Mouse (Mus musculus) stomach, embryonic 14.5 days (tissue): ENCODE results near the gene Lamb1. TPM values are rescaled to one million over a fixed set of nuclear protein-coding genes. Genes with fewer than 3 reads are reported as not detected.

Source experiments
- ATAC-seq: fragments of 200-750 bp; cut with Nextera tagmentation; 2 replicates; pipeline ENCODE4 v1.8.0; 2017; ENCODE audit warnings: low read depth, moderate TSS enrichment; ENCODE audit not compliant: insufficient number of reproducible peaks, insufficient read depth, low FRiP score
- H3K27ac ChIP-seq: fragments of 300-500 bp; sonication (generic); 2 replicates; pipeline ENCODE4 v1.5.1; 2014; ENCODE audit warnings: mild to moderate bottlenecking, low read length, moderate library complexity, mixed read lengths
- H3K27me3 ChIP-seq: fragments of 300-500 bp; sonication (generic); 2 replicates; pipeline ENCODE4 v1.6.1; 2014; ENCODE audit warnings: low read length, control low read depth, mixed read lengths; ENCODE audit not compliant: control insufficient read depth, insufficient read depth
- H3K36me3 ChIP-seq: fragments of 300-500 bp; sonication (generic); 2 replicates; pipeline ENCODE4 v1.6.1; 2014; ENCODE audit warnings: mild to moderate bottlenecking, control low read depth, low read length, moderate library complexity, mixed read lengths; ENCODE audit not compliant: control insufficient read depth, insufficient read depth
- H3K4me1 ChIP-seq: fragments of 300-500 bp; sonication (generic); 2 replicates; pipeline ENCODE4 v1.6.1; 2014; ENCODE audit warnings: low read length, control low read depth, mixed read lengths; ENCODE audit not compliant: control insufficient read depth, insufficient read depth
- H3K4me2 ChIP-seq: fragments of 300-500 bp; sonication (generic); replicated peaks from 2 replicates; pipeline ENCODE4 v1.6.1; 2014; ENCODE audit warnings: low read depth, low read length, control low read depth
- H3K4me3 ChIP-seq: fragments of 300-500 bp; sonication (generic); 2 replicates; pipeline ENCODE4 v1.5.1; 2014; ENCODE audit warnings: low read depth, low read length, control low read depth
- H3K9ac ChIP-seq: fragments of 300-500 bp; sonication (generic); replicated peaks from 2 replicates; pipeline ENCODE4 v1.6.1; 2014; ENCODE audit warnings: low read depth, mild to moderate bottlenecking, control low read depth, low read length, moderate library complexity, mixed read lengths
- H3K9me3 ChIP-seq: fragments of 300-500 bp; sonication (generic); 2 replicates; pipeline ENCODE4 v1.6.1; 2016; ENCODE audit warnings: low read depth, low read length, control low read depth; ENCODE audit not compliant: control insufficient read depth
- WGBS: fragments of 180-500 bp; shearing (Covaris S2); extraction: QIAGEN DNeasy Blood & Tissue Kit; methylation state at CpG from one replicate; pipeline ENCODE4 v1.1.7; 2014; 5-methylcytosine and 5-hydroxymethylcytosine counted together
- polyA plus RNA-seq: library from polyadenylated mRNA; unstranded; fragments of >200 nt; fragmentation: Nextera tagmentation; extraction: Ambion mirVana; gene quantifications from 2 replicates; pipeline ENCODE4 v1.2.1, GENCODE M21; 2014

Lamb1 gene
- polyA plus RNA-seq, 1 experiment from 2014 or later, result 98.2 TPM

DNA sequence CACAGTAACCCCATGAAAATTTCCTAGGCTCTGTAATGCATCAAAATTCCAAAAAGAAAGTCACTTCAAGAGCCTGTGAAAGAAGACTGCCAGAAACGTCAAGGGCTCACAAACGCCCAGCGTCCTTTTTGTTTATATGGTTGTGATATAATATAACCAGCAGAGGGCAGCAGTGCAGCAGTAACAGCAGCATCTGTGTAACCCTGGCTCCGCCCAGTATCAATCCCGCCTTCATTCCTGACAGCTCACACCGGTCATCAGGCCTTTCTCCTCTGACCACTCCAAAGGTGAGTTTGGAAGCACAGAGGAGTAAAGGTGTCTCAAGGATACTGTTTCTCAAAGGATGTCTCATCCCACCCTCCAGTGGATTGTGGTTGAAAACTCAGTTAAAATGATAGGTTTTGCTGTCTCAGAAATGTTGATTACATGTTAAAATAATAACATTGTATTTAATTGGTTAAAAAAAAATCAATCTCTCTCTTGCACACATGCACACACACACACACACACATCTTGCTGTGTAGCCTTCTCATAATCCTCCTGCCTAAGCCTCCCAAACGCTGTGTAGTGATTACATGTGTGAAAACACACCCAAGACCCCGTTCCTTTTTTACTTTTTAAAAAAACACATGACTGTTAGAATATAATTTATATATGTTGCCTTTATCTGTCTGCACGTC, 109.7 kb downstream of the Lamb1 start:
- WGBS, result 39% methylated on average over 9 of the region's 9 CpGs
- H3K27me3 ChIP-seq, result no peaks in the 10 kb centered on the region
- no peak for ATAC-seq

DNA sequence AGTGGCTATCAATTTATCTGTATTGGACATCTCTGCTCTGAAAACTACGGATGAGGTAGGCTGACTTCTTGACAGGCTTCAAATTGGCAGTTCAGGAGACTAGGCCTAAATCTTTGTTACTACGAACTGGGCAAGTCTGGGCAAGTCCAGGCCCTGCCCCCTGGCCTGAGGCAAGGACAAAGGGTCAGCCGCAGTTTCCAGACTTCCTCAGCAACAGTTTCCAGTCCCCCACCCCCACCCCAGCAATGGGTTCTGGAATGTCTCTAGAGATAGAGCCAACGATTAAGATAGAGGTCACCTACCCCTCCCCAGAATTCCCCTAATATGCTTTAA, 110.2 kb downstream of the Lamb1 start:
- Histone ChIP-seq H3K9me3 (no peaks in the 10 kb centered on the region), H3K4me3 (no peak overlapping the region), H3K27me3 (no peaks in the 10 kb centered on the region), H3K4me2 (no peak overlapping the region), H3K36me3 (no peaks in the 10 kb centered on the region), H3K27ac (no peak overlapping the region), H3K4me1 (peaks cover 7% of the 10 kb centered on the region; the same call in 1 of the 2 replicates), H3K9ac (no peak overlapping the region)
- no peak for ATAC-seq
- WGBS, result 77% methylated on average over 4 of the region's 4 CpGs

More for the DNA sequence above, 109.7 kb downstream of the Lamb1 start:
- no peak overlapping the region for H3K9ac ChIP-seq
- H3K4me1 ChIP-seq, result peaks cover 7% of the 10 kb centered on the region; the same call in 1 of the 2 replicates
- no peak overlapping the region for H3K4me3 ChIP-seq
- H3K27ac ChIP-seq, result no peak overlapping the region
- no peaks in the 10 kb centered on the region for H3K36me3 ChIP-seq
- no peak overlapping the region for H3K4me2 ChIP-seq
- no peaks in the 10 kb centered on the region for H3K9me3 ChIP-seq

DNA sequence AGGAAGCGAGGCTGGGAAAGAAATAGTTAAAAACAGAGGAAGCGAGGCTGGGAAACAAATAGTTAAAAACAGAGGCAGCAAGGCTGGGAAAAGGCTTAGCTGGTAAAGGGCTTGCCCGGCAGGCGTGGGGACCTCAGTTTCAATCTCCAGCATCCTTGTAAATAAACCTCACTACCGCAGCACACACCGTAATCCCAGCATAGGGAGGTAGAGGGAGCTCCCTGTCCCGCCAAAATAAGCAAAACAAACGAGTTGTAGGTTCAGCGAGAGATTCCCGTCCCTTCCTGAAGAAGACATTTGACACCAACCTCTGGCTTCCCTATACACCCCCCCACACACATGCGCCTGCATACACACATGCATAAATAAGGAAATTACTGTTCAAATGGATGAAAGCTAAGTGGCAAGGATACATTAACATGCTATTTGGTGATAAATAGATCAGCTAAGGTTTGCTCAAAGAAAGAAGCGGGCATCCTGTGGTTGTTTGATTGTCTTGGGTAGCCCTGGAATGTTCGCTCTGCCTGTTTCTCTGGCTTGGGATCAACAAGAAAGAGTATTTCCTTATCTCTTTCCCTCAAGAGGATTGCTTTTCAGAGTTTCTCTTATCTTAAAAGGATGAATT, 111.4 kb downstream of the Lamb1 start:
- Histone ChIP-seq H3K4me1 (peaks cover 11% of the 10 kb centered on the region; the same call in 1 of the 2 replicates), H3K36me3 (no peaks in the 10 kb centered on the region), H3K9me3 (no peaks in the 10 kb centered on the region), H3K4me3 (peak overlapping the region; percentile 12; the same call in 1 of the 2 replicates), H3K27me3 (no peaks in the 10 kb centered on the region), H3K4me2 (peak overlapping the region; percentile 48), H3K27ac (no peak overlapping the region), H3K9ac (no peak overlapping the region)
- ATAC-seq, result 0 out of 2 replicates have a peak, but pooled peaks have one; percentile 40
- WGBS, result 9% methylated on average over 13 of the region's 13 CpGs

DNA sequence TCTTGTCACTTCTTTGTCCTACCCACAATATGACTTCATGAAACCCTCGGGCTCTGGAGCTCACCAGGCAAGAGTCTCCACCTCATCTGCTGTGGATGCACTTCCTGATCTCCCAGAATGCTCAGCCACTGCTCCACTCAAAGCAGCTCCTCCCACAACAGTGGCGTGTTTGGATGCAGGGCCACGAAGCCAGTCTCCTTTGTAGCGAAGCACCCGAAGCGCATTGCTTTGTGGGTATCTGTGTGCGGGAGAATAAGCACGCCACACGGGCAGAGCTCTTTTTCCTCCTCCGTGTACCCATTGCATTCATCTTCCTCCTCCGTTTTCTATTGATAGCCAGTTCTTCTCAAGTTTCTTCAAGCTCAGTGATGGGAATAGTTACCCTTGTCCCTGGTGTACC, 112.2 kb downstream of the Lamb1 start:
- H3K27ac ChIP-seq, result no peak overlapping the region
- H3K9me3 ChIP-seq, result no peaks in the 10 kb centered on the region
- H3K36me3 ChIP-seq, result no peaks in the 10 kb centered on the region
- no peak for ATAC-seq
- no peak overlapping the region for H3K9ac ChIP-seq
- H3K4me3 ChIP-seq, result no peak overlapping the region
- no peak overlapping the region for H3K4me2 ChIP-seq
- H3K4me1 ChIP-seq, result peaks cover 15% of the 10 kb centered on the region; the same call in 1 of the 2 replicates
- 81% methylated on average over 11 of the region's 11 CpGs for WGBS
- no peaks in the 10 kb centered on the region for H3K27me3 ChIP-seq

Other genes starting within 250 kb of the Lamb1 start
- 6.6 and 7.4 TPM in 2 replicates for gene Fam110c, start 191.4 kb upstream of the Lamb1 start, polyA plus RNA-seq
- not detected in 2 replicates for gene Gm6993, start 24.5 kb upstream of the Lamb1 start, polyA plus RNA-seq
- 123 and 129 TPM in 2 replicates for gene Dld, start 86.2 kb downstream of the Lamb1 start, polyA plus RNA-seq
- 0.14 and 0.16 TPM in 2 replicates for gene Slc26a3, start 125.6 kb downstream of the Lamb1 start, polyA plus RNA-seq
- 18.8 and 22.1 TPM in 2 replicates for gene Cbll1, start 234.4 kb downstream of the Lamb1 start, polyA plus RNA-seq